Mouse (Mus musculus): ENCODE measurements around the gene Acvr2a. TPM values are rescaled to one million over a fixed set of nuclear protein-coding genes. Genes with fewer than 3 reads are reported as not detected.

Acvr2a gene
- polyA plus RNA-seq, 1 experiment = not detected

- peak overlapping the region; percentile 99 for H3K4me3 ChIP-seq (replicated peaks)
- TF ChIP-seq FLI1 (IDR thresholded peaks at IDR 0.05; ENCODE audit: low read length) (no peak), GATA1 (IDR thresholded peaks at IDR 0.05; ENCODE audit: borderline replicate concordance, low read length) (no peak)
- peaks cover 3% of the 10 kb centered on the region for H3K36me3 ChIP-seq (replicated peaks; ENCODE audit: low read length)
- peaks cover 18% of the 10 kb centered on the region; the same call in 1 of the 2 replicates for H3K4me1 ChIP-seq
- H3K9me3 ChIP-seq = no peaks in the 10 kb centered on the region
- H3K27me3 ChIP-seq (replicated peaks) = no peaks in the 10 kb centered on the region
Observed at GRCm38 (mm10) chr2:48949743-48950251, 135.9 kb downstream of the Acvr2a start.

- Histone ChIP-seq H3K36me3 (replicated peaks; ENCODE audit: low read length) (peaks cover 3% of the 10 kb centered on the region), H3K4me1 (peaks cover 18% of the 10 kb centered on the region; the same call in 1 of the 2 replicates), H3K9me3 (no peaks in the 10 kb centered on the region), H3K4me3 (replicated peaks) (peak within 1 kb of the TSS; percentile 99), H3K27me3 (replicated peaks) (no peaks in the 10 kb centered on the region)
- no peak for TF ChIP-seq GATA1 (IDR thresholded peaks at IDR 0.05; ENCODE audit: borderline replicate concordance, low read length)
- no peak for TF ChIP-seq FLI1 (IDR thresholded peaks at IDR 0.05; ENCODE audit: low read length)
Observed at GRCm38 (mm10) chr2:48950252-48950315, 136.2 kb downstream of the Acvr2a start, which contains the start of gene Orc4. Gene Orc4 (minus strand): TSS chr2:48950277.

- H3K9me3 ChIP-seq = no peaks in the 10 kb centered on the region
- peak overlapping the region; percentile 99 for H3K4me3 ChIP-seq (replicated peaks)
- TF ChIP-seq GATA1 (IDR thresholded peaks at IDR 0.05; ENCODE audit: borderline replicate concordance, low read length) (no peak), FLI1 (IDR thresholded peaks at IDR 0.05; ENCODE audit: low read length) (no peak)
- H3K4me1 ChIP-seq = peaks cover 16% of the 10 kb centered on the region; the same call in 1 of the 2 replicates
- H3K27me3 ChIP-seq (replicated peaks) = no peaks in the 10 kb centered on the region
- H3K36me3 ChIP-seq (replicated peaks; ENCODE audit: low read length) = peaks cover 3% of the 10 kb centered on the region
Observed at GRCm38 (mm10) chr2:48950316-48950880, 136.5 kb downstream of the Acvr2a start.

Other genes with a start within 250 kb of the Acvr2a start
- 0.40 and 0.65 TPM in 2 replicates for gene Mbd5, start 135.4 kb downstream of the Acvr2a start, polyA plus RNA-seq (2012; ENCODE audit: insufficient read depth, low replicate concordance)
- gene Orc4, start 136.2 kb downstream of the Acvr2a start, polyA plus RNA-seq (2012; ENCODE audit: insufficient read depth, low replicate concordance) = 1.4 and 19.5 TPM in 2 replicates

Measured in megakaryocyte, embryonic 14.5 days (primary cell).